Mouse (Mus musculus): ENCODE results near the gene Gsg1.

Gene Gsg1

DNA sequence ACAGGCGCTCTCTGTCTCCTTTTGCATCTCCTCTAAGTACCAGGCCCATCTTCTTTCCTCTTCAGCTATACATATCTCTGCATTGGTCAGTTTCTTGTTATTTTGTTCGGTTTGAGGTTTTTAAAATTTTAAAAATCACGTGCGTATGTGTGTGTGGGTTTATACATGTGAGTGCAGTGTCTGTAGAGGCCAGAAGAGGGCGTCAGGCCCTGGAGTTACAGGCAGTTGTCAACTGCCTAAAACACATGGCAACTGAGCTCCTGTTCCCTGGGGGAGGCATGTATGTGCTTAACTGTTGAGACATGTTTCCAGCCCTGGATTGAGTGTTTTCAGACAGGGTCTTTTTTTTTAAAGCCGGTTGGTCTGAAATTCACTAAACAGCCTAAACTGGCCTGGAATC, 51.5 kb downstream of the Gsg1 start:
- no peak for DNase-seq

DNA sequence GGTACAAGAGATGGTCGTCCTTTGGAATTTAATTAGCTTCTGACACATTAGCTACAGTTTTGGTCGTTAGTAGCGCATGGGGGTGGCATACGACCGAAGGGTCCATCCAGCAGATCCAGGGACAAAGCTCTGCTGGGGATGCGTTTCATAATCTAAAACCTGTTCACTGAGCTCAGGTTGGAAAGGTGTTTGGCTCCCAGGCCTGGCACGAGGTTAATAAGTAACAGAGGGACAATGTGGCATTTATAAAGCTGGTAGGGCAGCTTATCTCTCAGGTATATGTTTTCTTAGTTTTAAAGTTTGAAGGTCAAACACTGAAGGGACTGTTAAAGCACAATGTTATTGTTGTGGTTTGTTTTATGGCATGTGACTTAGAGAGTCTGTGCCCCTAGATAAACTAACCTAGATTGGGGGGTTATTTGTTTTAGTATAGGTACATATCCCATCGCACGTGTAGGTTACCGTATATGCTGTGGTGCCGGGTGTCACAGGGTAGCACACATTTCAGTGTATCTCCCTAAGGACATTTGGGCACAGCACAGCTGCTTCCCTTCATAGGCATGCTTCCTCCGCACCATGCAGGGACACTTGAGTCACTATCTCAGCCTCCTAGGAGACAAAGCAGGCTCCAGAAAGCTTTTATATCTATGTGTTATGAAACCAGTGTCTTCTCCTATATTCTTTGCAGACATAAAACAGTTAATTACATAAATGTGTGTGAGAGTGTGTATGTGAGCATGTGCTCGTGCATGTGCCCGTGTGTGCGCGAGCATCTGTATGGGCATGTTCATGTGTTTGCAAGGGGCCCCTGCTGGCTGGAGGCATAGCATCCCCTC, 53.8 kb downstream of the Gsg1 start:
- no peak for DNase-seq

DNA sequence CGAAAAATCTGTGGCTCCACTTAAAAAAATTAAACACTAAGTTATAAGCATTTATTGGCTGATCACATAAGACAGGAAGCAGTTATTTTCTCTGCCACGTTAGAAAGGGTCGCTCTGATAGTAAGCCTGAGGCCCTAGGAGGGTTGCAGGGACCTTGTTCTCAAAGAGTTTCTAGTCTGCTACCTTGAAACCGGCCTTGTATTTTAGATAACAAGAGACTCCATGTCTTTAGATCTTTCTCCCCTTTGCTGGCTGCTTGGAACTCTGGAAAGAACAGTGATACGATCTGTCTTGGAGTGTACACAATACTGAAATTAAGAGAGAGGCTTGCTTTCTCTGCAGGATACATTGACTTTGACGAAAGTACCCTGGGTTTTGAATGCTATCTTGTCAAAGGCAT, 55.4 kb downstream of the Gsg1 start:
- DNase-seq: no peak

DNA sequence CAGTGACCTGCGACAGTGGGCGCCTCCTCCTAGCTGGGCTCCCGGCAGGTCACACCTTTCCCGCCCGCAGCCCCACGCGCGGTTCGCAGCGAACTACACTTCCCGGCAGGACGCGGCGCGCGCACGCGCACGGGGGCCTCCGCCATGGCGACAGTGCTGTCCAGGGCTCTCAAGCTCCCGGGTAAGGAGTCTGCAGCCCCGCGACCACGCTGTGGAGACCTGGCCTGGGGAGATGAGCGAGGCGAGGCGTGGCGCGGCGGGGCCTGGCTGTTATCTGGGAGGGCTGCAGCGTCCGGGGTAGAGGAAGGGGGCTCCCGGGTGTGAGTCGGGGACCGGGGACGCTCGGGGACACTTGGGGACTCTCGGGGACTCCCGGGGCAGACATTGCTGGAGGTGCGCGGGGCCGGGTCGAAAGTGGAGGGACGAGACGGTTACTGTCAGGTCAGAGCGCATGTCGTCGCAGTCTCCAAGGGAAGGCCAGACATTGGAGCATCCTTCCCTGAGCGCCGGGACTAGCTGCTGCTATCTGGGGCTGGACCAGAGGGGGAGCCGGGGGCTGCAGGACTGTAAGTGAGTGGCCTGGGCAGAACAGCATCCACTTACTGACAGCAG, 56.1 kb downstream of the Gsg1 start, which contains the start of the genes Fam234b and Hebp1:
Gene Fam234b, plus strand, starts transcription at position 57 of the 612 bp plus-strand sequence.
Gene Hebp1, minus strand, starts transcription at position 102 of the 612 bp plus-strand sequence.
- DNase-seq: peak; percentile 90

DNA sequence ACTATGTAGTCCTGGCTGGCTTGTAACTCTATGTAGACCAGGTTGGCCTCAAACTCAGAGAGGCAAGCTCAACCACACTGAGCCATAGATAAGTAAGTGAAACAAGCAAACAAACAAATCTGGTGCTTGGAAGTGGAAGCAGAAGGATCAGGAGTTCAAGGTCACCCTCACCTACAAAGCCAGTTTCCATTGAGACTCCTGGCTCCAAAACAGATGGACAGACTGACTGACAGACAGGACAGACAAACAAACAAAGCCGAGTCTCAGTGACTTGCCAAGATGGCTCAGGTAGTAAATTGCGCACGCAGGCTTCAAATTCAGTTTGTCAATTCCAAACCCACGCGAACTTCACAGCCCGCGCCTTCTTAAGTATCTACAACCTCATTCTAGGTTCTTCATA, 56.7 kb downstream of the Gsg1 start:
- DNase-seq: peak; percentile 11

DNA sequence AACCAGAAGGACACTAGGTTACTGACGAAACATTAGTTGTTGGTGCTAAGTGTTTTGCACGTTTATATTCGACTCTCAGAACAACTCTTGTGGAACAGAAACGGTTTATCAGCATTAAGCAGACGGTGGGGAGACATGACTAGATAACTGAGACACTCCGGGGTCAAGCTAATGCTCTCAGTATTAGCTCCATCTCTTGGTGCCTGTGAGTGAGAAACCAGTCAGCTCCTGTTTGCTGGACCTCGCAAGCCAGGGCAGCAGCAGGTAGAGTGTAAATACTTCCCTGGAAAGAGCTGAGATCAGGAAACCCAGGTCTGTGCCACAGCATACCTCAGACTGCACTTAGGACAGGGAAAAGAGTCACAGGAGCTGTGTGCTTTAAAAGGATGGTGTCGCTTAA, 57.4 kb downstream of the Gsg1 start:
- DNase-seq: no peak

DNA sequence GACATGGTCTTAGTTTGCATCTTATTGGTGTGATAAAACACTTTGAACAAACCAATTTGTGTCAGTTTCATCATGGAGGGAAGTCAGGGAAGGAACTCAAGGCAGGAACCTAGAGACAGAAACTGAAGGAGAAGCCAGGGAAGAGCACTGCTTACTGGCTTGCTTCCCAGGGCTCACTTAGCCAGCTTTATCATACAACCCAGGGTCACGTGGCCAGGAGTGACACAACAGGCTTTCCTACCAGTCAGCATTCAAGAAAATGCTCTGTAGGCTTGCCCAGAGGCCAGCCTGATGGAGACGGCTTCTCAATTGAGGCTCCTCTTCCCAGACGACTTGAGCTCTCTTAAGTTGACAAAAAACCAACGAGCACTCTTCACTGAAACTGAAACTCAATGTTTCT, 59.2 kb downstream of the Gsg1 start:
- no peak for DNase-seq

DNA sequence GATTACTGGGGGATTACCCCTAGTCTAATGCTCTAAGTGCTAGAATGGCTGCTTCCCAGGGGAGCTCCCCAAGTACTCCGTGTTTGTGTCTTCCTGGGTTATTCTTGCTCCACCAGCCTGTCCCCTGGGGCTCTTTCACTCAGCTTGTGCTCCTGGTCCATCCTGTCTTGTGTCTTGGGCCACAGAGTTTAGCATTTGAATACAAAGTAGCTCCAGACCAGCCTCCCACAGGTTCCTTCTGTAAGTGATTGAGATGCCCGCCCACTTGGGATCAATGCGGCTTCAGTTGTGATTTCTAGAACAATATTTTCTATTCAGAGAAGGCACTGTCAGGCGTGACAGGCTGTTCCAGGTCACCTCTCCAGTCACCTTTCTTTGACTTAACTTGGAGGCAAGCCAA, 60.4 kb downstream of the Gsg1 start:
- DNase-seq: no peak

DNA sequence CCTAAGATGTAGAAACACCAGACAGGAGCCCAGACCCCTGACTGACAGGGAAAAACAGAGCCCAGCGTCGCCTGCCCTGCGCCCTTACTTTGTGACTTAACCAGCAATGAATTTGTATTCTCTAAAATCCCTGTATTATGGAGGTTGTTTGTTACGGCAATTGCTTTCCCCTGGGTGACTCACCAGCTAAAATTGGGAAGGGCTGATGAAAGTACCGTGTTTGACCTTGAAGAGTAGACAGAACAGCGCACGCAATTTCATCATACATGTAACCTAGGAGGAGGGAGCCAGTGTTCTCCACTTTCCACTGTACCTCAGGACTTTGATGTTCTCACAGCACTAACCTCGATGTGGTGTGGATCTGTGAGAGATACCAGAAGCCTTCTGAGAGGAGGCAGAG, 61.2 kb downstream of the Gsg1 start:
- no peak for DNase-seq

DNA sequence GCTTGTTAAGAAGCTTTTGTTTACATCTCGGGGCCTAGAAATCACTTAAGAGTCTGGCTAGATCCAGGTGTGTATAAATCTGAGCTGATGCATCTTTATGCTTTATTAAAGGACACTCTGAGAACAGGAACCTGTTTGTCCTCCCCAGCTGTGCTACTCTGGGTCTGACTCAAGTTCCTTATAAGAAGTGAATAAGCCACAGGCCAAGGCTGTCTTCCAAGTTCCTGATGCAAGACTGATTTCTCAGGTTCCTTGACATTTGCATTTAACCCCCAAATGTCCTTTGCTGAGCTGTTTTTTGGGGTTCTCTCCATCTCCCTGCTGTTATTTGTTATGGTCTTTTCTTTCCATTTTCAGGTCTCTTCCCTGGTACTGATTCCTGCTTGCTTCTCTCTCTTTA, 62.2 kb downstream of the Gsg1 start:
- DNase-seq: no peak

DNA sequence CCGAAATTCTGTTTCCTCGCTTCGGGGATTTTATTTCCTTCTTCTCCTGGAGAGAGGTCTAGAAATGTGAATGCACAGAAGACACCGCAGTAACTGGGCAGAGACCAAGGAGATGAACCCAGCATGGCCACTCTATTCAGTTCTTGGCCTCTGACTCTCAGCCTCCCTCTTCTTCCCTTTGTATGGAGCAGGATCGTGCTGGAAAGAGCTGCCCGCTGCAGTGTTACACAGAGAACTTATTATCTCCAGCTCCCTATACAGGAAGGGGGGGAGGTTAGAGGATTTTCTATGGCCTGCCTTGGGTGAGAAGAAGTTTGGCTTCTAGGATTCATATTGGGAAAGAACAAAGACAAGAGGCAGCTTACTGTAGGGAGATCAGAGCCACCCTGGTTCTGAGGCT, 64.0 kb downstream of the Gsg1 start:
- DNase-seq: no peak

DNA sequence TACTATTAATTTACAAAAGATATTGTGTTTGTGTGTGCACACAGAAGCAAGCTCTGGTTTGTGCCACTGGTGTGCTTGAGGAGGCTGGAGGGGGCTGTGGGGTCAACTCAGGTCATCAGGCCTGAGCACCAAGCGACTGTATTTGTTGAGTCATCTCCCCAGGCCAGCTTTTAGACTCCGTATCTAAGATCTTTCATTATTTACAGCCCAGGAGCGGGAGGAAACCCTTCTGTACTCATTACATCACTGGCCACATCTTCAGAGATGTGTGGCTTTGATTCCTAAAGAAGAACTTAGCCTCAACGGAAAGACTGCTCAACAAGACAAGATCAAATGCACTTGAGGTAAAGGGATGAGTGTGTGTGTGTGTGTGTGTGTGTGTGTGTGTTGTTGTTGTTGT, 65.5 kb downstream of the Gsg1 start:
- no peak for DNase-seq

All from cerebellum, adult 8-10 months (tissue).